Mouse (Mus musculus) embryonic fibroblast, embryonic 13.5 days (primary cell): Measurements from ENCODE around the gene Fndc8.

Experiments used
- CTCF ChIP-seq: IDR thresholded peaks from 2 replicates; pipeline ENCODE4 v1.5.1; 2011; ENCODE audit warnings: mild to moderate bottlenecking, control low read depth, low read length, moderate library complexity, borderline replicate concordance; ENCODE audit not compliant: insufficient read depth
- POLR2A ChIP-seq: IDR thresholded peaks from 2 replicates; pipeline ENCODE4 v1.6.1; 2011; ENCODE audit warnings: low read depth, mild to moderate bottlenecking, control low read depth, low read length, moderate library complexity

GRCm38 (mm10) chr11:82874924-82875323, 17.0 kb upstream of the Fndc8 start:
- TF ChIP-seq POLR2A (no peak), CTCF (no peak)
